Mouse (Mus musculus): ENCODE results near the gene Dnase1l3. TPM values are rescaled to one million over a fixed set of nuclear protein-coding genes. Genes with fewer than 3 reads are reported as not detected.
"Not testable (repeated sequence)": the region's sequence is repeated elsewhere in the genome, so short reads cannot be mapped to it uniquely, and the experiment has no call there.

The Dnase1l3 gene
- total RNA-seq, 2 experiments from 2014 or later, result 0.31 to 2.5 TPM

GRCm38 (mm10) chr14:8015756-8016155 is 21.4 kb upstream of the Dnase1l3 start:
- no peak for DNase-seq (ENCODE audit: low spot score in 2 of 2)

- no peak for DNase-seq (ENCODE audit: low spot score in 2 of 2)
These were observed 17.6 kb upstream of the Dnase1l3 start for GRCm38 (mm10) chr14:8011938-8012337.

DNA sequence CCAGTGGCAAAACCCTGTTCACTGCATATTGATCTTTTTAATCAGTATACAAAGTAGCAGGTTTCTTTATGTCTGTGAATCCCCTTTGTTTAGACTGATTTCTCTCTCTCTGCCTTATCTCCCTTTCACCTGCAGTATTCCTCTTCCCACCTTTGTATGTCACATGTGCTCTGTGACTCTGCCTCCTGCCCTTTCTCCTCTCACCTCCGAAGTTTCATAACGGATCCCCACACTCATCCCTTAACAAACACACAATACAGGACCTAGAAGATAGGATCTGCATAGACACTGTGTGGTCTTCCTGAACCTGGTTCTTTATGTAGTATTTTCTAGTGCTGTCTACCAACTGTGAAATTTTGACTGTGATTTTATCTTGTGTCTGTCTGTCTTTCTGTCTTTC is 16.9 kb upstream of the Dnase1l3 start:
- DNase-seq (ENCODE audit: low spot score in 2 of 2), result no peak

- DNase-seq (ENCODE audit: low spot score in 2 of 2), result no peak
These were observed 13.6 kb upstream of the Dnase1l3 start for GRCm38 (mm10) chr14:8007923-8008322.

DNA sequence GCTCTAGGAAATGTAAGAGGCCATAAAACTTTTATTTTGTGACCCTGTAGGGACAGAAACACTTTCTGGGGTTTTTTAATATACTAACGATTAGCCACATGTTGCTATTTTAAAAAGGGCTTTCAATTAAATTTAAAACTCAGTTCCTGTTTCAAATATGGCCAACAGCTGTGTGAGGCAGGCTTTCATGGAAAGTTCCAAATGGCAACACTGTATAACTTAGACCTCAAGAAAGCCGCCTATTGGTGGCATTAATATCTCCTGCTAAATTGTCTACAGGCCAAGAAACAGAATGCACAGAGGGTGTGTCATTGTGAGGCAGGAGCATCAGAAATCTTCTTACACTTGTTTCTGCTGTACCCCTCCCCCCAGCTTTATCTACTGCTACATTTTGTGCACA is 13.1 kb upstream of the Dnase1l3 start:
- no peak for DNase-seq (ENCODE audit: low spot score in 2 of 2)

DNA sequence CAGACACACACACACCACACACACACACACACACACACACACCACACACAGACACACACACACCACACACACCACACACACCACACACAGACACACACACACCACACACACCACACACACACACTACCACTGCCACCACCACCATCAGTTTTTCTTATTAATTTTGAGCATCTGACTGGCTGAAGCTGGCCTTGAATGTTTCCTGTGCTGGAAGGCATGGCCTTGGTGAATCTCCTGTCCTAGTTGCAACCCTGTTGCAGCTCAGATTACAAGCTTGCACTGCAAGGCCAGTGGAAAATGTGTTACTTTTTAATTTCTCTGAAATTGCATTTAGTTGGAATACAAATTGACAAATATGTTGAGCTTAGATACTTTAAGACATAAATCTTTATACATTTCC is 12.7 kb upstream of the Dnase1l3 start:
- no peak for DNase-seq (ENCODE audit: low spot score in 2 of 2)

DNA sequence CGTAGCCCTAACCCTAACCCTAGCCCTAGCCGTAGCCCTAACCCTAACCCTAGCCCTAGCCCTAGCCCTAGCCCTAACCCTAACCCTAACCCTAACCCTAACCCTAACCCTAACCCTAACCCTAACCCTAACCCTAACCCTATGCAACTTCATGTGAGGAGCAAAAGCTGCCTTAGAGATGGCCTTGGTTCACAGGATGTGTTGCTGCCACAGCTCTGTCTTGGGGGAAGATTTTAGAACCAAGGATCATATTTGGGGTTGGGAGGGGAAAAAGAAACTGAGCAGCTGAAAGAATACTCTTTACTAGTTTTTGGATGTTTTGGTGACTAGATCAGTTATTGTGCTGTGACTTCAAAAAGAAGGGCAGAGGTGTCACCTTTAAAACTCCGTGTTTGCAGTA is 11.7 kb upstream of the Dnase1l3 start:
- not testable (repeated sequence) for DNase-seq (ENCODE audit: low spot score in 2 of 2)

DNA sequence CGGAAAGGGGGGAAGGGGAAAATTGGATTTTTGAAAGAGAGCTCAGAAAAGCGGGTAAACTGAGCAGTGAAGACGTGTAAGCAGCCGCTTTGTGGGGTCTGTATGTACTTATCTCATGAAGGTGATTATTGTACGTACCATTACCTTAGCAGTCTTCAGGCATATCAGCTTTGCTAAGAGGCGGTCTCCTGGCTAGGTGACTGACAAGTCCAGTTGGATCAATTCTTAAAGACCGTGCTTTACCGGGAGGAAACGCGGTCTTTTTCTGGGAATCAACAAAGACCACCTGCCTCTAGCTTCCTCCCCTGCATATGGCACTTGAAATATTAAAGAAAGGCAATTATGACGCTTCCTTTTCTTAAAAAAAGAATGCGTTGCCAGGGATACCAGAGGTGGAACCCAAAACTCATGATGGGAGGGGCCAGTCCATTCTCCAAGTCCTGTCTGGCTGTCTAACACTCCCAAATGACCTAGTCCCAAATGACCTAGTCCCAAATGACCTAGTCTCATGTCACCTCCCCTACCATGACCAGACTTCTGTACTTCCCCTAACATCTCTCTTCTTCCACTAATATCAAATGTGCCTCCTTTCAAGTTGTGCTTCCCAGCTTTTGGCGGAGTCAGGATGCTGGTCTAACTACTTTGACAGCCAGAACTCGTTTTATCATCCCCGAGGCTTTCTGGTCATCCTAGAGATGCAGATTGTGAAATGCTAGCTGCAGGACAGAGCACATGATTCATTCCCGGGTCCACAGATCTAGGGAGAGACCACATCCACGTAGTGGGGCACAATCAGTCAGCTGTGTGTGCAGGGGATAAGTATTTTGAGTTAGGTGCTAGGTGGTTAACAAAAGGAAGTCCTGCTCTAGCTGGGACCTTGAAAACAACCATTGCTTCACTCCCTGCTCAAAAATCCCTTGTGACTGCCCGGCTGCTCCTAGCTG is 9.6 kb upstream of the Dnase1l3 start:
- DNase-seq (ENCODE audit: low spot score in 2 of 2), result no peak

DNA sequence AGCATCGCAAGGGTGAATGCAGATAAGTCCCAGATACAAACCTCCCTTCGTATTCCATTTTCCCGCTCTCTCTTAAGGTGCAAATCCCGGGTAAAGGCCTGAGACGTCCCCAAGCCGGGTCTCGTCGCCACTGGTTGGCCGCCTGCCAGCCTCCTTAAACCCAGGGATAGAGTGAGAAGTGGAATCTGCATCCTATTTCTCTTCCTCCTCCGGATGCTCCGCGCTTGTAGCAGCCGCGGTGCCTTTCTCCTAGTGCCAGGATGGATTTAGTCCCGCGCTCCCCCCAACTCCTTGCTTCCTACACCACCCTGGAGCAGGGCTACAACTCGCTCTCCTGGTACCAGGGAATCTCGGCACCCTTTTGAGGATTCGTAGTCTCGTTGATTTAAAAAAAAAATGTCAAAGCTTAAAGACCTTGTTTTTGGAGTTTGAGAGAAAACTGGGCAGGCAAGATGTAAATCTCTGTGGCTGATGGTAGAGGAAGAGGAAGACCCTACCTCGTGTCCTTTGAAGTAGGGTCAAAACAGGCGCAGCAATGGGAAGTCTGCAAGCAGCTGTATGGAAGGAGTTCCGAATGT is 8.8 kb upstream of the Dnase1l3 start:
- DNase-seq (ENCODE audit: low spot score in 2 of 2), result peak in 1 of 2 experiments; percentile 19

GRCm38 (mm10) chr14:8002432-8003092 is 8.2 kb upstream of the Dnase1l3 start, which contains the start of gene Abhd6:
Abhd6 (plus strand) TSS chr14:8002902.
- peak; percentile 67 to 72 for DNase-seq (ENCODE audit: low spot score in 2 of 2)

DNA sequence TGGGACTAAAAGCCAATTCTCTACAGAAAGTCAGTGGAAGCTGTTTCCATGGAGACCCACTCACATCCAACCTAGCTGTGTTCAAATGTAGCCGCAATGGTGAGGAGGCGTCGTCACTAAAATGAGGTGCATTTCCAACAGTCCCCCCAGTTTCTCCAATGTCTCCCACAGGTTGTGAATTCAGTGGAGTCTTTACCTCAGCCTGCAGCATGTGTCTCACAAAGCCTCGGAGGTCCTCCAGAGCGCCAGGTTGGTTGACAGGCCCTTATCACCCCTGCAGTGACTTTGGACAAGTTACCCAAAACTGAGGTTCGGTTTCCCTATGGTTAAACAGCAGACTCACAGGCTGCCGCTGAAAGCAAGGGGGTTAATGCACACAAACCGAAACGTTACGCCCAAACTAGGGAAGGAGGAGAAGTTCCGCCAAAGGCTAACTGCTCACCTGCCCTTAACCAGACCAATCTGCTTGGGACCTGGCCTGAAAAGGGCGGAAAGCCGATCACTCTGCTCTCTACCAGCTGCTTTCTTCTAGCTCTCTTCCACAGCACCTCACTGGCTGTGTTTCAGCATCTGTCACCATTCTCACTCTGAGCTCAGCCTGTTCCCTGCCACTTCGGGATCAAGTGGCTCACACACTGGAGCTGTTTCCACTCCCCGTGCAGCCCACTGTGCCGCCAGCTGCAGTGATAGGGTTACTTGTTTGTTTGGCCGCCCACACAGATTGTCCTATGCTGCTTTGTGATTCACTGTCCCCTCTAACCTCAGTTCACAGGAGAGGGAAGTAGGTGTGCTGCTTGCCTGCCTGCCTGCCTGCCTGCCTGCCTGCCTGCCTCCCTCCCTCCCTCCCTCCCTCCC is 6.7 kb upstream of the Dnase1l3 start:
- DNase-seq (ENCODE audit: low spot score in 2 of 2), result no peak

- DNase-seq (ENCODE audit: low spot score in 2 of 2), result no peak
These were observed 5.9 kb upstream of the Dnase1l3 start for GRCm38 (mm10) chr14:8000247-8000646.

GRCm38 (mm10) chr14:7999435-7999834 is 5.1 kb upstream of the Dnase1l3 start:
- no peak for DNase-seq (ENCODE audit: low spot score in 2 of 2)

GRCm38 (mm10) chr14:7999030-7999429 is 4.7 kb upstream of the Dnase1l3 start:
- no peak for DNase-seq (ENCODE audit: low spot score in 2 of 2)

DNA sequence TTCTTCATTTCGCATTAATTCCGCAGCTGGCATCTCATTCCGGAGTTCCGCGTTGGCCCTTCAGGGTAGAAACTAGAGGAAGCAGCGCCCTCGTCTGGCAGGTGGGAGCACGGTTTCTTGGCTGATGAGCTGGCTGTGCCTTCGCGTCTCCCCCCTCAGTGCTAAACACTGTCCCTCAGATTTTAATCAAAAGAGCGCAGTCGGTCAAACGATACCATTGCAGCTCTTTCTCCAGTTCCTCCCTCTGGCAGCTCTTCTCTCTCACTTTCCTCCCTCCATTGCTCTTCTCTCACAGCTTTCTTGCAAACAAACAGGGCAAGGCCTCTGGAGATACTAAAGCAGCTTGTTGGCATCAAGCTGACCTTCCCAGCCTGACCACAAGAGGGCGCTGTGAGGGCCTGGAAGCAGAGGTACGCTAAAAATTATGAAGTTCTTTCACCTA is 2.9 kb upstream of the Dnase1l3 start:
- peak; percentile 82 to 83 for DNase-seq (ENCODE audit: low spot score in 2 of 2)

DNA sequence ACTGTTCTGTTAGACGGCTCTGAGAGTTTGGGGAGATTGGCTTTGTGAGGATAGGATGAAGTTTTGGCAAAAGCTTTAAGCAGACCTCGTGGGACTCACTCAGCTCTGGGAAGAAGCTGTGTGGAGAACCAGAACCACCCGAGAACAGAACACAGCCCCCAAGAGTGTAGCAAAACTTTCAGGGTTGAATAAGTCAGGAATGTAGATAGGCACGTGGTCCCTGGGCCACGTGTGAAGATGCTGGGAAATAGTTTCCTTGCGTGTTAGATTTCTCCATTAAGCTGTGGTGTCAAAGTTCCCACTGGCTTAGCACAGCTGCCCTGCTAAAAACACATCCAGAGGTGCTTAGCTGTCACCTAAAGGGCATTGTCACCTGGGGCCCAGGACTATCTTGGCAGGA is 2.2 kb downstream of the Dnase1l3 start:
- no peak for DNase-seq (ENCODE audit: low spot score in 2 of 2)

GRCm38 (mm10) chr14:7991108-7991776 is 3.1 kb downstream of the Dnase1l3 start:
- DNase-seq (ENCODE audit: low spot score in 2 of 2), result no peak

DNA sequence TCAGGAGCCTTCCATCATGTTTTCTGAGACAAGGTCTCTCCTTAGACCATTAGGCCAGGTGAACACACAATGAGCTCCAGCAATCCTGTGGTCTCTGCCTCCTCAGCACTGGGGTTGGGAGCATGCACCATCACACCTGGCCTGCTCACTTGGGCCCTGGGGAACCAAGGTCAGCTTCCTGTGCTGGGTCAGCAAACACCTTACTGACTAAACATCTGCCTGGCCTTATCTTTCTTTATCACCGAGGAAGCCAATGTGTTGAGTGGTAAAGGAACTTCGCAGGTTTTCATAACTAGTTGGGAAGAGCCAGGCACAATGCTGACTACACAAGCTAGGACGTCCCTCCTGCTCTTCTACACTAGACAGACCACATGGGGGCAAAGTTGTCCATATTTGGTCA is 4.4 kb downstream of the Dnase1l3 start:
- DNase-seq (ENCODE audit: low spot score in 2 of 2), result no peak

- DNase-seq (ENCODE audit: low spot score in 2 of 2), result no peak
These were observed 5.0 kb downstream of the Dnase1l3 start for GRCm38 (mm10) chr14:7989371-7989770.

DNA sequence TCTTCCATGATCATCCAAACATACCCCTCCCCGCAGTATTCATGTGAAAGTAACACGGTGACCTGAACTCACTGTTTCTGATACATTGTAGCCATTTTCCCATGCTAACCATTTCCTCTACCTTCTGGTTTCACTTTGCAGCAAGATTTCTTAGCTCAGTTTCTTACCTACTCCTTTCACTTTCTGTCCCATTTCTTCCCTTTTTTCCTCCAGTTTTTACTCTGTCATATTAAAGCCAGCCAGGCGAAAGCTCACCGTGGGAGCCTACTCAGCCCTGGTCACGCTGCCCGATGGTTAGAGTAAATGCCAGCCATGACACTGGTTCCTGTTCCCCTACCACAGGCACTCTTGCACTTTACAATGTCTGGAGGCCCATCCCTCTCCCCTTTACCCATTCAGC is 7.5 kb downstream of the Dnase1l3 start:
- DNase-seq (ENCODE audit: low spot score in 2 of 2), result no peak
